Mouse (Mus musculus) midbrain, embryonic 16.5 days (tissue): ENCODE data around the gene Mlxip. TPM values are rescaled to one million over a fixed set of nuclear protein-coding genes. Genes with fewer than 3 reads are reported as not detected.

Source experiments
- ATAC-seq: fragments of 200-750 bp; cut with Nextera tagmentation; 2 replicates; pipeline ENCODE4 v1.8.0; 2017; ENCODE audit warnings: moderate TSS enrichment
- H3K27ac ChIP-seq: fragments of 300-500 bp; sonication (generic); 2 replicates; pipeline ENCODE4 v1.5.1; 2014; ENCODE audit warnings: mild to moderate bottlenecking, low read length, mixed read lengths
- H3K27me3 ChIP-seq: fragments of 300-500 bp; sonication (generic); 2 replicates; pipeline ENCODE4 v1.6.1; 2014; ENCODE audit warnings: low read depth, low read length, mixed read lengths; ENCODE audit not compliant: control insufficient read depth, insufficient read depth
- H3K36me3 ChIP-seq: fragments of 300-500 bp; sonication (generic); 2 replicates; pipeline ENCODE4 v1.6.1; 2014; ENCODE audit warnings: mild to moderate bottlenecking, low read length, moderate library complexity, mixed read lengths; ENCODE audit not compliant: control insufficient read depth, insufficient read depth
- H3K4me1 ChIP-seq: fragments of 300-500 bp; sonication (generic); 2 replicates; pipeline ENCODE4 v1.6.1; 2014; ENCODE audit warnings: mild to moderate bottlenecking, low read length, mixed read lengths; ENCODE audit not compliant: control insufficient read depth, insufficient read depth
- H3K4me2 ChIP-seq: fragments of 300-500 bp; sonication (generic); 2 replicates; pipeline ENCODE4 v1.6.1; 2014; ENCODE audit warnings: mild to moderate bottlenecking, low read length, mixed read lengths
- H3K4me3 ChIP-seq: fragments of 300-500 bp; sonication (generic); 2 replicates; pipeline ENCODE4 v1.5.1; 2014; ENCODE audit warnings: low read depth, mild to moderate bottlenecking, low read length, moderate library complexity, mixed read lengths
- H3K9ac ChIP-seq: fragments of 300-500 bp; sonication (generic); 2 replicates; pipeline ENCODE4 v1.6.1; 2014; ENCODE audit warnings: low read depth, low read length, mixed read lengths
- H3K9me3 ChIP-seq: fragments of 300-500 bp; sonication (generic); replicated peaks from 2 replicates; pipeline ENCODE4 v1.6.1; 2014; ENCODE audit warnings: mild to moderate bottlenecking, low read length, mixed read lengths; ENCODE audit not compliant: control insufficient read depth, poor library complexity, severe bottlenecking
- WGBS: fragments of 180-500 bp; shearing (Covaris S2); extraction: QIAGEN DNeasy Blood & Tissue Kit; methylation state at CpG from one replicate; pipeline ENCODE4 v1.1.7; 2014; 5-methylcytosine and 5-hydroxymethylcytosine counted together
- polyA plus RNA-seq: library from polyadenylated mRNA; unstranded; fragments of >200 nt; fragmentation: Nextera tagmentation; extraction: Ambion mirVana; gene quantifications from 2 replicates; pipeline ENCODE4 v1.2.1, GENCODE M21; 2015

Gene Mlxip
- polyA plus RNA-seq, 1 experiment from 2014 or later, result 15.5 TPM

- Histone ChIP-seq H3K4me2 (no peak overlapping the region), H3K36me3 (peaks cover 55% of the 10 kb centered on the region), H3K4me1 (no peaks in the 10 kb centered on the region), H3K27me3 (no peaks in the 10 kb centered on the region), H3K9me3 (no peaks in the 10 kb centered on the region), H3K9ac (no peak overlapping the region), H3K27ac (no peak overlapping the region), H3K4me3 (no peak overlapping the region)
- no peak for ATAC-seq
- WGBS, result 93% methylated on average over 7 of the region's 7 CpGs
These were observed 57.3 kb downstream of the Mlxip start for GRCm38 (mm10) chr5:123451886-123452285.

GRCm38 (mm10) chr5:123461420-123461819 is 66.8 kb downstream of the Mlxip start:
- H3K36me3 ChIP-seq, result 0 out of 2 replicates have a peak, but pooled peaks cover 2% of the 10 kb centered on the region
- H3K4me1 ChIP-seq, result no peaks in the 10 kb centered on the region
- no peak overlapping the region for H3K27ac ChIP-seq
- no peak overlapping the region for H3K4me2 ChIP-seq
- H3K4me3 ChIP-seq, result no peak overlapping the region
- H3K9me3 ChIP-seq, result no peaks in the 10 kb centered on the region
- ATAC-seq, result no peak
- WGBS, result 62% methylated on average over 5 of the region's 5 CpGs
- no peak overlapping the region for H3K9ac ChIP-seq
- H3K27me3 ChIP-seq, result no peaks in the 10 kb centered on the region

- H3K4me2 ChIP-seq, result no peak overlapping the region
- H3K9ac ChIP-seq, result no peak overlapping the region
- no peak overlapping the region for H3K4me3 ChIP-seq
- 90% methylated on average over 1 of the region's 1 CpGs for WGBS
- no peaks in the 10 kb centered on the region for H3K4me1 ChIP-seq
- no peaks in the 10 kb centered on the region for H3K27me3 ChIP-seq
- H3K27ac ChIP-seq, result no peak overlapping the region
- ATAC-seq, result no peak
- H3K9me3 ChIP-seq, result no peaks in the 10 kb centered on the region
- H3K36me3 ChIP-seq, result 0 out of 2 replicates have a peak, but pooled peaks cover 2% of the 10 kb centered on the region
These were observed 70.0 kb downstream of the Mlxip start for GRCm38 (mm10) chr5:123464638-123465037.

- no peak overlapping the region for H3K4me3 ChIP-seq
- H3K27ac ChIP-seq, result no peak overlapping the region
- H3K9me3 ChIP-seq, result no peaks in the 10 kb centered on the region
- 70% methylated on average over 10 of the region's 10 CpGs for WGBS
- ATAC-seq, result no peak
- H3K4me2 ChIP-seq, result no peak overlapping the region
- no peaks in the 10 kb centered on the region for H3K4me1 ChIP-seq
- H3K36me3 ChIP-seq, result no peaks in the 10 kb centered on the region
- no peak overlapping the region for H3K9ac ChIP-seq
- no peaks in the 10 kb centered on the region for H3K27me3 ChIP-seq
These were observed 76.3 kb downstream of the Mlxip start for GRCm38 (mm10) chr5:123470784-123471400.

GRCm38 (mm10) chr5:123473817-123474216 is 79.2 kb downstream of the Mlxip start:
- H3K4me2 ChIP-seq, result no peak overlapping the region
- H3K36me3 ChIP-seq, result no peaks in the 10 kb centered on the region
- H3K9me3 ChIP-seq, result no peaks in the 10 kb centered on the region
- H3K9ac ChIP-seq, result no peak overlapping the region
- WGBS, result 50% methylated on average over 5 of the region's 5 CpGs
- ATAC-seq, result no peak
- no peak overlapping the region for H3K27ac ChIP-seq
- no peaks in the 10 kb centered on the region for H3K27me3 ChIP-seq
- no peak overlapping the region for H3K4me3 ChIP-seq
- H3K4me1 ChIP-seq, result no peaks in the 10 kb centered on the region

GRCm38 (mm10) chr5:123487659-123488395 is 93.2 kb downstream of the Mlxip start:
- H3K4me2 ChIP-seq, result no peak overlapping the region
- no peaks in the 10 kb centered on the region for H3K27me3 ChIP-seq
- H3K4me3 ChIP-seq, result no peak overlapping the region
- peaks cover 7% of the 10 kb centered on the region for H3K4me1 ChIP-seq
- no peaks in the 10 kb centered on the region for H3K9me3 ChIP-seq
- no peaks in the 10 kb centered on the region for H3K36me3 ChIP-seq
- ATAC-seq, result no peak
- WGBS, result 88% methylated on average over 11 of the region's 11 CpGs
- H3K27ac ChIP-seq, result no peak overlapping the region
- H3K9ac ChIP-seq, result no peak overlapping the region

- H3K27me3 ChIP-seq, result no peaks in the 10 kb centered on the region
- H3K27ac ChIP-seq, result no peak within 1 kb of the TSS
- peak; percentile 64; the same call in 1 of the 2 replicates for ATAC-seq
- WGBS, result 7% methylated on average over 25 of the region's 25 CpGs
- H3K4me3 ChIP-seq, result peak within 1 kb of the TSS; percentile 32
- H3K4me1 ChIP-seq, result peaks cover 7% of the 10 kb centered on the region
- H3K9ac ChIP-seq, result peak within 1 kb of the TSS; percentile 50
- no peaks in the 10 kb centered on the region for H3K36me3 ChIP-seq
- H3K9me3 ChIP-seq, result no peaks in the 10 kb centered on the region
- H3K4me2 ChIP-seq, result peak within 1 kb of the TSS; percentile 64
These were observed 94.7 kb downstream of the Mlxip start, which contains the start of the genes Lrrc43 and Il31 for GRCm38 (mm10) chr5:123489112-123489785. Gene Lrrc43, plus strand, starts transcription at chr5:123489305. Gene Il31, minus strand, starts transcription at chr5:123489489.

GRCm38 (mm10) chr5:123489935-123490334 is 95.3 kb downstream of the Mlxip start:
- no peak overlapping the region for H3K4me2 ChIP-seq
- H3K4me3 ChIP-seq, result no peak overlapping the region
- no peaks in the 10 kb centered on the region for H3K27me3 ChIP-seq
- no peak overlapping the region for H3K27ac ChIP-seq
- ATAC-seq, result no peak
- no peaks in the 10 kb centered on the region for H3K36me3 ChIP-seq
- WGBS, result 68% methylated on average over 9 of the region's 9 CpGs
- peaks cover 7% of the 10 kb centered on the region for H3K4me1 ChIP-seq
- H3K9ac ChIP-seq, result no peak overlapping the region
- H3K9me3 ChIP-seq, result no peaks in the 10 kb centered on the region

GRCm38 (mm10) chr5:123499717-123500116 is 105.1 kb downstream of the Mlxip start:
- no peak overlapping the region for H3K9ac ChIP-seq
- no peak overlapping the region for H3K27ac ChIP-seq
- no peaks in the 10 kb centered on the region for H3K27me3 ChIP-seq
- no peak overlapping the region for H3K4me3 ChIP-seq
- H3K9me3 ChIP-seq, result no peaks in the 10 kb centered on the region
- H3K36me3 ChIP-seq, result no peaks in the 10 kb centered on the region
- H3K4me1 ChIP-seq, result peaks cover 4% of the 10 kb centered on the region; the same call in 1 of the 2 replicates
- 58% methylated on average over 4 of the region's 4 CpGs for WGBS
- ATAC-seq, result no peak
- no peak overlapping the region for H3K4me2 ChIP-seq
